Mouse (Mus musculus) midbrain, embryonic 15.5 days (tissue): ENCODE data around the gene Lingo3. TPM values are rescaled to one million over a fixed set of nuclear protein-coding genes. Genes with fewer than 3 reads are reported as not detected.
"Not testable (repeated sequence)": the region's sequence is repeated elsewhere in the genome, so short reads cannot be mapped to it uniquely, and the experiment has no call there.

Source experiments
- ATAC-seq: fragments of 200-750 bp; cut with Nextera tagmentation; replicated peaks from 2 replicates; pipeline ENCODE4 v1.8.0; 2017; ENCODE audit warnings: moderate TSS enrichment
- H3K27ac ChIP-seq: fragments of 300-500 bp; sonication (generic); 2 replicates; pipeline ENCODE4 v1.5.1; 2015; ENCODE audit warnings: mild to moderate bottlenecking, inconsistent platforms
- H3K27me3 ChIP-seq: fragments of 300-500 bp; sonication (generic); replicated peaks from 2 replicates; pipeline ENCODE4 v1.6.1; 2015; ENCODE audit warnings: inconsistent platforms
- H3K36me3 ChIP-seq: fragments of 300-500 bp; sonication (generic); replicated peaks from 2 replicates; pipeline ENCODE4 v1.6.1; 2015; ENCODE audit warnings: inconsistent platforms
- H3K4me1 ChIP-seq: fragments of 300-500 bp; sonication (generic); 2 replicates; pipeline ENCODE4 v1.6.1; 2015; ENCODE audit warnings: inconsistent platforms
- H3K4me2 ChIP-seq: fragments of 300-500 bp; sonication (generic); 2 replicates; pipeline ENCODE4 v1.6.1; 2015; ENCODE audit warnings: inconsistent platforms, mild to moderate bottlenecking, moderate library complexity
- H3K4me3 ChIP-seq: fragments of 300-500 bp; sonication (generic); 2 replicates; pipeline ENCODE4 v1.5.1; 2015; ENCODE audit warnings: mild to moderate bottlenecking, inconsistent platforms
- H3K9ac ChIP-seq: fragments of 300-500 bp; sonication (generic); 2 replicates; pipeline ENCODE4 v1.6.1; 2015; ENCODE audit warnings: mild to moderate bottlenecking, inconsistent platforms
- H3K9me3 ChIP-seq: fragments of 300-500 bp; sonication (generic); 2 replicates; pipeline ENCODE4 v1.6.1; 2016; ENCODE audit warnings: inconsistent platforms
- WGBS: fragments of 180-500 bp; shearing (Covaris S2); methylation state at CpG from one replicate; pipeline ENCODE4 v1.1.7; 2015; ENCODE audit warnings: mixed read lengths; 5-methylcytosine and 5-hydroxymethylcytosine counted together
- polyA plus RNA-seq: library from polyadenylated mRNA; unstranded; fragments of >200 nt; fragmentation: Nextera tagmentation; extraction: Ambion mirVana; gene quantifications from 2 replicates; pipeline ENCODE4 v1.2.1, GENCODE M21; 2015

The Lingo3 gene
- polyA plus RNA-seq, 1 experiment from 2014 or later, result 10.4 TPM

- H3K9me3 ChIP-seq, H3K27ac ChIP-seq, H3K4me1 ChIP-seq, H3K4me3 ChIP-seq, H3K4me2 ChIP-seq, H3K36me3 ChIP-seq, ATAC-seq, H3K9ac ChIP-seq, H3K27me3 ChIP-seq: not testable (repeated sequence)
- 77% methylated on average over 3 of the region's 3 CpGs for WGBS
These were observed 27.5 kb downstream of the Lingo3 start for GRCm38 (mm10) chr10:80816303-80816702.

DNA sequence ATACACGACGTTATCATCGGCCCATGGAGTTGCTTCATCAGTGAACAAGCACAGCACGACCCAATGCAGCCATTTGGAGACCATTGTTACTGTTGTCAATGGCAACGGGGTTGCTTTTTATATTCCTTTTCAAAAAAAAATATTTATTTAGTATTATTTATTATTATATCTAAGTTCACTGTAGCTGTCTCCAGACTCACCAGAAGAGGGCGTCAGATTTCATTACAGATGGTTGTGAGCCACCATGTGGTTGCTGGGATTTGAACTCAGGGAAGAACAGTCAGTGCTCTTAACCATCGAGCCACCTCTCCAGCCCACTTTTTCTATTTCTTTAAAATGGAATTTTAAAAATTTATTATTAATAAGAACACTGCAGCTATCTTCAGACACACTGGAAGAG is 29.0 kb downstream of the Lingo3 start:
- no peak for ATAC-seq
- Histone ChIP-seq H3K9me3 (no peaks in the 10 kb centered on the region), H3K27me3 (peaks cover 10% of the 10 kb centered on the region), H3K36me3 (no peaks in the 10 kb centered on the region), H3K27ac (no peak overlapping the region), H3K4me2 (no peak overlapping the region), H3K4me1 (peaks cover 2% of the 10 kb centered on the region; the same call in 1 of the 2 replicates), H3K4me3 (no peak overlapping the region), H3K9ac (no peak overlapping the region)
- 65% methylated on average over 7 of the region's 7 CpGs for WGBS

DNA sequence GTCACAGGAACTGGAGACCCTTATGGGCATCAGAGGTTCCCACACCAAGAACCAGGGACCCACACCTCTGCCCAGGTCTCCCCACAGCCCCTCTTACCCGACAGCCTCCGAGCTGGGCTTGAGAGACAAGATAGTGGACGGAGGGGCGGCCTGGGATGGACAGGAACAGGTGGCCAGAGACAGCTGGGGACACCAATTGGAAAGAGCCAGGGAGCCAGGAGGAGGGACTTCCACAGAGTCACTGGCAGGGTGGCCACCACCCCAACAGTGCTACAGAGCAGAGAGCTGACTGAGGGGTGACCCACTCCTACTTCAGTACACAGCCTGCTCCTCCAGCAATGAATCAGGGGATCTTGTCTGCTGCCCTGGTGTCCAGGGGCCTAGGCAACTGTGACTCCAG is 30.5 kb downstream of the Lingo3 start, which contains the start of gene Jsrp1:
Jsrp1 (minus strand) TSS at position 133 of the 400 bp plus-strand sequence.
- Histone ChIP-seq H3K9me3 (no peaks in the 10 kb centered on the region), H3K4me1 (peaks cover 12% of the 10 kb centered on the region), H3K27me3 (peaks cover 21% of the 10 kb centered on the region), H3K4me3 (no peak within 1 kb of the TSS), H3K27ac (no peak within 1 kb of the TSS), H3K9ac (no peak within 1 kb of the TSS), H3K4me2 (no peak within 1 kb of the TSS), H3K36me3 (no peaks in the 10 kb centered on the region)
- no peak for ATAC-seq
- 61% methylated on average over 4 of the region's 4 CpGs for WGBS

DNA sequence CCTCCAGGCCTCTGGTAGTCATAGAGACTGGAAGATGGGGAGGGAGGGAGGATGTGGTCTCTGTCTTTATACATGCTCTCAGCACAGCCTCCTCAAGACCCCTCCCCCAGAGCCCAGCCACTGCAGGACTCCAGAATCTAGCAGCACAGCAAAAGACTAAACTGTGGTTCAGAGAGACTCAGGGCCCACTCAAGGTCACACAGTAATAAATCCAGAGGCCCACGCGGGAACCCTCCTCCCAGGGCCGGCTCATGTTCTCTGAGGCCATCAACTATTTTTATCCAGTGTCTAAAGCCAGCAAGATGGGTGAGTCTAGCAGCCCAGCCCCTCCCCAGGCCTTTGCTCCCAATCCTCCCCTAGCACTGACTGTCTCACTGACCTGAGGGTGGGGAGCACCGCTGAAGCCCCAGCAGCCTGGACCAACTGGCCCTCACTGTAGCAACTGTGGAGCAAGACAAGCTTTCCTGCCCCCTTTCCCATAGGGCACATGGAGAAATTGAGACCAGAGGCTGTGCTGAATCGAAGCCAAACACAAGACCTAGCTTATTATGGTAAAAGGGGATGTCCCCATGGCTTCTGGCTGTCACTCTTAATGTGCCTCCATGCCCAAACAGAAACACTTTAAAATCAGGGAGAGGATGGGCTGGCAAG is 31.3 kb downstream of the Lingo3 start:
- Histone ChIP-seq H3K4me2 (no peak overlapping the region), H3K4me1 (peaks cover 20% of the 10 kb centered on the region), H3K4me3 (no peak overlapping the region), H3K9ac (no peak overlapping the region), H3K9me3 (no peaks in the 10 kb centered on the region), H3K36me3 (no peaks in the 10 kb centered on the region), H3K27ac (no peak overlapping the region), H3K27me3 (peaks cover 25% of the 10 kb centered on the region)
- WGBS, result 63% methylated on average over 5 of the region's 5 CpGs
- no peak for ATAC-seq

- H3K36me3 ChIP-seq, result no peaks in the 10 kb centered on the region
- H3K4me3 ChIP-seq, result no peak overlapping the region
- 2% methylated on average over 20 of the region's 20 CpGs for WGBS
- ATAC-seq, result no peak
- no peak overlapping the region for H3K9ac ChIP-seq
- H3K27me3 ChIP-seq, result peaks cover 28% of the 10 kb centered on the region
- H3K27ac ChIP-seq, result no peak overlapping the region
- H3K9me3 ChIP-seq, result no peaks in the 10 kb centered on the region
- no peak overlapping the region for H3K4me2 ChIP-seq
- peaks cover 37% of the 10 kb centered on the region for H3K4me1 ChIP-seq
These were observed 33.8 kb downstream of the Lingo3 start for GRCm38 (mm10) chr10:80810084-80810483.

- peaks cover 4% of the 10 kb centered on the region; the same call in 1 of the 2 replicates for H3K36me3 ChIP-seq
- no peak overlapping the region for H3K27ac ChIP-seq
- no peak for ATAC-seq
- H3K4me2 ChIP-seq, result peak overlapping the region; percentile 71; the same call in 1 of the 2 replicates
- no peaks in the 10 kb centered on the region for H3K9me3 ChIP-seq
- H3K4me3 ChIP-seq, result no peak overlapping the region
- peaks cover 31% of the 10 kb centered on the region for H3K27me3 ChIP-seq
- H3K9ac ChIP-seq, result peak overlapping the region; percentile 26; the same call in 1 of the 2 replicates
- H3K4me1 ChIP-seq, result peaks cover 37% of the 10 kb centered on the region
- WGBS, result 9% methylated on average over 18 of the region's 18 CpGs
These were observed 34.7 kb downstream of the Lingo3 start for GRCm38 (mm10) chr10:80808985-80809632.

DNA sequence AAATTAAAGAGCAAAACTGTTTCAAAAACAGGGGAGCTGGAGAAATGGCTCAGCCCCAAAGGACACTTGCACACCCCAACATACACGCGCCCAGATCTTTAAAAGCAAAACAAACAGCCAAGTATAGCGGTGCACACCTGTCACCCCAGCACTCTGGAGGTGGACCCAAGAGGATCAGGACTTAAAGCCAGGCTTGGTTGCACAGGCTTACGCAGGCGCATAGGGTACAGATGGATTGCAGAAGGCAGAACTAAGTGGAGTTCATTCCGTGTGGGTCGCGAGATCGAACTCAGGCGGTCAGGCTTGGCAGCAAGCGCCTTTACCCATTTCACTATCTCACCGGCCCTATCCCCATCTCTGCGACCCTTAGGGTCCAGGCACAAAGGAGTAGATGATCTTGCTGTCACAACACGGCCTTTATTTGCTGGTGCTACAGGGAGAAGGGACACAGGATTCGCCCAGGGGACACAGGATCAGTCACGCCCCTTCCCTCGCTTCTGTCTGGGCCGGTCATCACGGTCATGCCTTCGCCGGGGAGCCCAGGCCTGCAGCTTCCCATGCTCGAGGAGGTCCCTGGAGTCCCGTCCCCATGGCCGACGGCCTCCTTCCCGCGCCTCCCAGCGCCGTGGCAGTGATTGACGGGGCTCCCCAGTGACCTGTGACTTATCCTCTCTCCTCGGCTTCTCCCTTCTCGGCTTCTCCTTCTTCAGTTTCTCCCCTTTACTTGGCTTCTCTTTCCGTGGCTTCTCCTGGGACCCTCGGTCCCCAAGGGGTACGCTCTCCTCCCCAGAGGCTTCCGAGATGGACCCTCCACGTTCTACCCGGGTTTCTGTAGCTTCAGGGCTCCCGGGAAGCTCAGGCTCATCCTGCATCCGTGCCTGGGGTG is 35.5 kb downstream of the Lingo3 start:
- WGBS, result 18% methylated on average over 40 of the region's 40 CpGs

GRCm38 (mm10) chr10:80807057-80807627 is 36.7 kb downstream of the Lingo3 start:
- Histone ChIP-seq H3K36me3 (peaks cover 23% of the 10 kb centered on the region), H3K4me2 (peak overlapping the region; percentile 71), H3K9me3 (no peaks in the 10 kb centered on the region), H3K4me1 (peaks cover 37% of the 10 kb centered on the region), H3K27ac (peak overlapping the region; percentile 81), H3K9ac (peak overlapping the region; percentile 45), H3K4me3 (peak overlapping the region; percentile 40), H3K27me3 (peaks cover 31% of the 10 kb centered on the region)
- ATAC-seq, result peak; percentile 89
- 1% methylated on average over 58 of the region's 58 CpGs for WGBS

More for the DNA sequence above, 35.5 kb downstream of the Lingo3 start:
- ATAC-seq, result no peak
- Histone ChIP-seq H3K9me3 (no peaks in the 10 kb centered on the region), H3K4me1 (peaks cover 37% of the 10 kb centered on the region), H3K4me2 (peak overlapping the region; percentile 71), H3K4me3 (no peak overlapping the region), H3K36me3 (peaks cover 11% of the 10 kb centered on the region), H3K27ac (no peak overlapping the region), H3K9ac (peak overlapping the region; percentile 26; the same call in 1 of the 2 replicates), H3K27me3 (peaks cover 31% of the 10 kb centered on the region)

DNA sequence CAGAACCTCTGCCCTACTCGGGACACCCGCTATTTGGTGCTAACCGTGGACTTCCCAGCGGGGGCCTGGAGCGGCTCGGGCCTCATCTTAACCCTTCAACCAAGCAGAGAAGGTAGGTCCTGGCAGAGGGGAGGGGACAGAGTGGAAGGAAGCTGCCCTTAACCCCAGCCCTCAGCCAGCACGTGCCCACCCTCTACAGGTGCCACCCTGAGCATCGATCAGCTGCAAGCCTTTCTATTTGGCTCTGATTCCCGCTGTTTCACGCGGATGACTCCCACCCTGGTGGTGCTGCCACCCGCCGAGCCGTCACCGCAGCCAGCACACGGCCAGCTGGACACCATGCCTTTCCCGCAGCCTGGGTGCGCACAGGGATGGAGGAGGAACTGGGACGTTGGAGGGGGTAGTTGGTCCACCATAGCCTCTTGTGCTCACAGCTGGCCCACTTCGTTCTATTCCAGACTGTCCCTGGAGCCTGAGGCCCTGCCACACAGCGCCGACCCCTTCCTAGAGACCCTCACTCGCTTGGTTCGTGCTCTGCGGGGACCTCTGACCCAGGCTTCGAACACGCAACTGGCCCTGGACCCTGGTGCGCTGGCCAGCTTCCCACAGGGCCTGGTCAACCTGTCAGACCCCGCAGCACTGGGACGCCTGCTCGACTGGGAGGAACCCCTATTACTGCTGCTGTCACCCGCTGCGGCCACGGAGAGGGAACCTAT is 37.3 kb downstream of the Lingo3 start:
- Histone ChIP-seq H3K9me3 (no peaks in the 10 kb centered on the region), H3K4me1 (peaks cover 37% of the 10 kb centered on the region), H3K27me3 (peaks cover 31% of the 10 kb centered on the region), H3K4me3 (peak overlapping the region; percentile 40), H3K36me3 (peaks cover 29% of the 10 kb centered on the region), H3K4me2 (peak overlapping the region; percentile 71), H3K9ac (peak overlapping the region; percentile 45), H3K27ac (peak overlapping the region; percentile 81)
- ATAC-seq, result 0 out of 2 replicates have a peak, but pooled peaks have one; percentile 10
- 39% methylated on average over 34 of the region's 34 CpGs for WGBS

GRCm38 (mm10) chr10:80805925-80806324 is 37.9 kb downstream of the Lingo3 start:
- no peak overlapping the region for H3K9ac ChIP-seq
- no peak overlapping the region for H3K4me2 ChIP-seq
- H3K27ac ChIP-seq, result no peak overlapping the region
- WGBS, result 13% methylated on average over 3 of the region's 3 CpGs
- H3K27me3 ChIP-seq, result peaks cover 31% of the 10 kb centered on the region
- H3K36me3 ChIP-seq, result peaks cover 34% of the 10 kb centered on the region
- H3K9me3 ChIP-seq, result no peaks in the 10 kb centered on the region
- ATAC-seq, result no peak
- no peak overlapping the region for H3K4me3 ChIP-seq
- H3K4me1 ChIP-seq, result peaks cover 37% of the 10 kb centered on the region

- Histone ChIP-seq H3K27me3 (peaks cover 26% of the 10 kb centered on the region), H3K27ac (no peak overlapping the region), H3K4me1 (peaks cover 37% of the 10 kb centered on the region), H3K4me2 (no peak overlapping the region), H3K9ac (no peak overlapping the region), H3K36me3 (peaks cover 34% of the 10 kb centered on the region), H3K4me3 (no peak overlapping the region), H3K9me3 (no peaks in the 10 kb centered on the region)
- 85% methylated on average over 4 of the region's 5 CpGs for WGBS
- no peak for ATAC-seq
These were observed 38.5 kb downstream of the Lingo3 start for GRCm38 (mm10) chr10:80805322-80805721.
